In genomic region chr8:67622213-67622612, GRCm38 (mm10) we compare ENCODE assay signal across 6 mouse cellular contexts.
"Had no signal": no experiment of that assay in that cellular context is flagged by ENCODE, and none has a peak within 500 bp of the region (broad histone marks: within the 10 kb centered on the region; RNA-seq: fewer than 3 reads in every experiment).

No protein-coding gene starts in this region.

- DNase-seq: kidney, postnatal 4 days; left cerebral cortex, postnatal 4 days; lung, adult 18-20 months; thymus, adult 18-20 months; thymus, postnatal 14 days had no signal

- ATAC-seq: midbrain, embryonic 13.5 days had no signal
